Mouse (Mus musculus): ENCODE results near the gene Il34.

Il34 gene

GRCm38 (mm10) chr8:110805669-110806068 lies at the start of gene Il34:
Il34 (minus strand) TSS chr8:110805924.
- in situ Hi-C loops (cut with MboI, MseI), result no loop called here

GRCm38 (mm10) chr8:110851186-110851585 lies 45.5 kb upstream of the Il34 start:
- in situ Hi-C loops (cut with MboI, MseI), result no loop called here

- in situ Hi-C loops (cut with MboI, MseI), result no loop called here
These were observed 42.1 kb upstream of the Il34 start for GRCm38 (mm10) chr8:110847645-110848495.

- in situ Hi-C loops (cut with MboI, MseI), result no loop called here
These were observed 41.4 kb upstream of the Il34 start for GRCm38 (mm10) chr8:110847171-110847549.

- in situ Hi-C loops (cut with MboI, MseI), result no loop called here
These were observed 40.9 kb upstream of the Il34 start, which contains the start of the genes Cog4 and Sf3b3 for GRCm38 (mm10) chr8:110846405-110847170. Cog4 (plus strand) TSS chr8:110846600. Sf3b3 (minus strand) TSS chr8:110846787.

- in situ Hi-C loops (cut with MboI, MseI), result no loop called here
These were observed 40.2 kb upstream of the Il34 start for GRCm38 (mm10) chr8:110845821-110846404.

- in situ Hi-C loops (cut with MboI, MseI), result no loop called here
These were observed 39.2 kb upstream of the Il34 start for GRCm38 (mm10) chr8:110844941-110845340.

GRCm38 (mm10) chr8:110843207-110843606 lies 37.5 kb upstream of the Il34 start:
- in situ Hi-C loops (cut with MboI, MseI), result no loop called here

GRCm38 (mm10) chr8:110842012-110842574 lies 36.4 kb upstream of the Il34 start:
- in situ Hi-C loops (cut with MboI, MseI), result no loop called here

GRCm38 (mm10) chr8:110831956-110832355 lies 26.2 kb upstream of the Il34 start:
- in situ Hi-C loops (cut with MboI, MseI), result no loop called here

GRCm38 (mm10) chr8:110828511-110828910 lies 22.8 kb upstream of the Il34 start:
- in situ Hi-C loops (cut with MboI, MseI), result loop anchor here (10.0 kb wide), 2 partner anchors 156 to 456 kb away; no protein-coding TSS in a partner anchor

GRCm38 (mm10) chr8:110824861-110825260 lies 19.1 kb upstream of the Il34 start:
- in situ Hi-C loops (cut with MboI, MseI), result loop anchor here (10.0 kb wide), 2 partner anchors 160 to 460 kb away; no protein-coding TSS in a partner anchor

GRCm38 (mm10) chr8:110821960-110822359 lies 16.2 kb upstream of the Il34 start:
- in situ Hi-C loops (cut with MboI, MseI), result loop anchor here (10.0 kb wide), 2 partner anchors 163 to 463 kb away; no protein-coding TSS in a partner anchor

GRCm38 (mm10) chr8:110820257-110820656 lies 14.5 kb upstream of the Il34 start:
- in situ Hi-C loops (cut with MboI, MseI), result loop anchor here (10.0 kb wide), 2 partner anchors 165 to 465 kb away; no protein-coding TSS in a partner anchor

GRCm38 (mm10) chr8:110818593-110818992 lies 12.9 kb upstream of the Il34 start:
- in situ Hi-C loops (cut with MboI, MseI), result loop anchor here (5.0 kb wide), 1 partner anchor 234 kb away; no protein-coding TSS in a partner anchor

GRCm38 (mm10) chr8:110816990-110817389 lies 11.3 kb upstream of the Il34 start:
- in situ Hi-C loops (cut with MboI, MseI), result loop anchor here (5.0 kb wide), 1 partner anchor 235 kb away; no protein-coding TSS in a partner anchor

- in situ Hi-C loops (cut with MboI, MseI), result loop anchor here (5.0 kb wide), 1 partner anchor 237 kb away; no protein-coding TSS in a partner anchor
These were observed 9.6 kb upstream of the Il34 start for GRCm38 (mm10) chr8:110815308-110815707.

- in situ Hi-C loops (cut with MboI, MseI), result no loop called here
These were observed 7.5 kb upstream of the Il34 start for GRCm38 (mm10) chr8:110813081-110813812.

- in situ Hi-C loops (cut with MboI, MseI), result no loop called here
These were observed 6.8 kb upstream of the Il34 start for GRCm38 (mm10) chr8:110812349-110813080.

- in situ Hi-C loops (cut with MboI, MseI), result no loop called here
These were observed 6.1 kb upstream of the Il34 start for GRCm38 (mm10) chr8:110811793-110812192.
